Mouse (Mus musculus) embryonic facial prominence, embryonic 12.5 days (tissue): Measurements from ENCODE around the gene Gorasp1. TPM values are rescaled to one million over a fixed set of nuclear protein-coding genes. Genes with fewer than 3 reads are reported as not detected.
A peak's percentile ranks its signal among the peaks of the same experiment; 100 is the strongest.

Experiments used
- ATAC-seq: fragments of 200-750 bp; cut with Nextera tagmentation; 2 replicates; pipeline ENCODE4 v1.8.0; 2017; ENCODE audit not compliant: insufficient number of reproducible peaks, insufficient read depth, low FRiP score, low TSS enrichment
- H3K27ac ChIP-seq: fragments of 300-500 bp; sonication (generic); 2 replicates; pipeline ENCODE4 v1.5.1; 2016; ENCODE audit warnings: mild to moderate bottlenecking
- H3K27me3 ChIP-seq: fragments of 300-500 bp; sonication (generic); 2 replicates; pipeline ENCODE4 v1.6.1; 2016; ENCODE audit warnings: mild to moderate bottlenecking, moderate library complexity
- H3K36me3 ChIP-seq: fragments of 300-500 bp; sonication (generic); 2 replicates; pipeline ENCODE4 v1.6.1; 2016; ENCODE audit warnings: mild to moderate bottlenecking
- H3K4me1 ChIP-seq: fragments of 300-500 bp; sonication (generic); 2 replicates; pipeline ENCODE4 v1.6.1; 2016
- H3K4me2 ChIP-seq: fragments of 300-500 bp; sonication (generic); replicated peaks from 2 replicates; pipeline ENCODE4 v1.6.1; 2016; ENCODE audit warnings: mild to moderate bottlenecking, moderate library complexity
- H3K4me3 ChIP-seq: fragments of 300-500 bp; sonication (generic); 2 replicates; pipeline ENCODE4 v1.5.1; 2016; ENCODE audit warnings: mild to moderate bottlenecking
- H3K9ac ChIP-seq: fragments of 300-500 bp; sonication (generic); 2 replicates; pipeline ENCODE4 v1.6.1; 2016; ENCODE audit warnings: mild to moderate bottlenecking, moderate library complexity
- H3K9me3 ChIP-seq: fragments of 300-500 bp; sonication (generic); 2 replicates; pipeline ENCODE4 v1.6.1; 2016; ENCODE audit warnings: mild to moderate bottlenecking, moderate library complexity
- WGBS: fragments of 180-500 bp; shearing (Covaris S2); methylation state at CpG from one replicate; pipeline ENCODE4 v1.1.7; 2016; 5-methylcytosine and 5-hydroxymethylcytosine counted together
- polyA plus RNA-seq: library from polyadenylated mRNA; unstranded; fragments of >200 nt; fragmentation: Nextera tagmentation; extraction: Ambion mirVana; gene quantifications from 2 replicates; pipeline ENCODE4 v1.2.1, GENCODE M21; 2016

Gorasp1 gene
- 27.0 and 28.8 TPM in 2 replicates for polyA plus RNA-seq

GRCm38 (mm10) chr9:119937005-119937773, at the start of gene Gorasp1, which contains the start of gene Ttc21a:
Gene Gorasp1 (minus strand): TSS chr9:119937565.
Gene Ttc21a (plus strand): TSS chr9:119937606.
- Histone ChIP-seq H3K4me2 (peak within 1 kb of the TSS; percentile 70), H3K9me3 (no peaks in the 10 kb centered on the region), H3K4me3 (peak within 1 kb of the TSS; percentile 85), H3K27ac (peak within 1 kb of the TSS; percentile 73), H3K36me3 (peaks cover 7% of the 10 kb centered on the region; the same call in 1 of the 2 replicates), H3K27me3 (no peaks in the 10 kb centered on the region), H3K4me1 (peaks cover 22% of the 10 kb centered on the region), H3K9ac (peak within 1 kb of the TSS; percentile 88)
- 1% methylated on average over 39 of the region's 40 CpGs for WGBS
- ATAC-seq: peak; percentile 87

DNA sequence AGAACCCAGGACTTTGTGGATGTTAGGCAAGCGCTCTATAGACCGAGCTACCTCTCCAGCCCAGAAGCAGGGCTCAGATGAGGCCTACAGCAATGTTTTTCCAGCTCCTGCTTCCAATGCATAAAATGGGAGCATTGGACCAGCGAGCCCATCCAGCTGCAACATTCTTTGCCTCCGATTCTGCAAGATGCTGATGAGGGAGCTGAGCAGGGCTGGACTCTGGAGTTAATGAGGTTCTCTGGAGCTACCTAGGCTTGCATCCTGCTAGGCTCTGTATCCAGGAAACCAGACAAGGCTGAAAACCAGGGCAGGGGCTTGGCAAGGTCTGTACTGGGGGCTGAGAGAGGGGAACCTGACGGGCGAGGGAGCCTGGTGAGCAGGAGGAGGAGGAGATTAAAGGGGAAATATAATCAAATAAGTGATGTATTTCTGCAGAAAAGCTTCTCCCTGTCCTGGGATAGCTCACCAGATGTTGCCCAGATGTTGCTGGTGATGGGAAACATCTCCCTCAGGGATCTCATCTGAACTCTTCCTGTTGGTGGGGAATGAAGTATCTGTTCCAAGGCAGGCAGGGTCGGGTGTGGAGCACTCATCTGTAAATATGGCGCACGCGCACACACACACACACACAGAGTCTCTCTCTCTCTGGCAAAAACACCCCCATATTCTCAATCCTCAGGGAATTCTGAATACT, 48.7 kb upstream of the Gorasp1 start:
- no peak for ATAC-seq
- Histone ChIP-seq H3K4me2 (no peak overlapping the region), H3K4me1 (peaks cover 35% of the 10 kb centered on the region), H3K4me3 (no peak overlapping the region), H3K27me3 (no peaks in the 10 kb centered on the region), H3K36me3 (no peaks in the 10 kb centered on the region), H3K9me3 (no peaks in the 10 kb centered on the region), H3K9ac (no peak overlapping the region), H3K27ac (peak overlapping the region; percentile 70)
- WGBS: 61% methylated on average over 10 of the region's 10 CpGs

DNA sequence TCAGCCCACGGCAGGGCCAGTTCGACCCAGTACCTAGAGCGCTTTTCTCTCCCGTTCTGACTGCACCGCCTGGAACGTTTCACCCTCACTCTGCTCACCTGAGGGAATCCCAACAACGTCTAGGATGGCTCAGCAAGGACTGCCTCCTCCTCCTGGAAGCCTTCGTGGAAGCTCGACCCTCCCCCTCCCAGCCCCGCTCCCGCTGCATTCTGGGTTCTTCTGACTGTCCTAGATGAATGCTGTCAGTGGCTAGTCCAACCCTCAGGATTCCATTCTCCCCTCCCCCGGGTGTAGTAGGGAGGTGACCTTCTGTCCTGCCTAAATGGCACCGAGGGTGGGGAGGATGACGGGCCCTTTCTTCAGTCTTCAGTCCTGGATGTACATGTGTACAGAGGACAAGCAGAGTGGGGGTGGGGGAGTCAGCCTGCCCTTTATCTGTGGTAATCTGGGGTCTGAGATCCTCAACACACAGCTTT, 47.2 kb upstream of the Gorasp1 start, which contains the start of gene Csrnp1:
TSS of gene Csrnp1 (minus strand) at position 123 of the 476 bp plus-strand sequence.
- Histone ChIP-seq H3K4me2 (peak within 1 kb of the TSS; percentile 98), H3K27me3 (no peaks in the 10 kb centered on the region), H3K9ac (peak within 1 kb of the TSS; percentile 69), H3K27ac (peak within 1 kb of the TSS; percentile 70), H3K4me3 (peak within 1 kb of the TSS; percentile 66), H3K4me1 (peaks cover 48% of the 10 kb centered on the region), H3K36me3 (no peaks in the 10 kb centered on the region), H3K9me3 (no peaks in the 10 kb centered on the region)
- WGBS: 6% methylated on average over 14 of the region's 14 CpGs
- ATAC-seq: no peak

DNA sequence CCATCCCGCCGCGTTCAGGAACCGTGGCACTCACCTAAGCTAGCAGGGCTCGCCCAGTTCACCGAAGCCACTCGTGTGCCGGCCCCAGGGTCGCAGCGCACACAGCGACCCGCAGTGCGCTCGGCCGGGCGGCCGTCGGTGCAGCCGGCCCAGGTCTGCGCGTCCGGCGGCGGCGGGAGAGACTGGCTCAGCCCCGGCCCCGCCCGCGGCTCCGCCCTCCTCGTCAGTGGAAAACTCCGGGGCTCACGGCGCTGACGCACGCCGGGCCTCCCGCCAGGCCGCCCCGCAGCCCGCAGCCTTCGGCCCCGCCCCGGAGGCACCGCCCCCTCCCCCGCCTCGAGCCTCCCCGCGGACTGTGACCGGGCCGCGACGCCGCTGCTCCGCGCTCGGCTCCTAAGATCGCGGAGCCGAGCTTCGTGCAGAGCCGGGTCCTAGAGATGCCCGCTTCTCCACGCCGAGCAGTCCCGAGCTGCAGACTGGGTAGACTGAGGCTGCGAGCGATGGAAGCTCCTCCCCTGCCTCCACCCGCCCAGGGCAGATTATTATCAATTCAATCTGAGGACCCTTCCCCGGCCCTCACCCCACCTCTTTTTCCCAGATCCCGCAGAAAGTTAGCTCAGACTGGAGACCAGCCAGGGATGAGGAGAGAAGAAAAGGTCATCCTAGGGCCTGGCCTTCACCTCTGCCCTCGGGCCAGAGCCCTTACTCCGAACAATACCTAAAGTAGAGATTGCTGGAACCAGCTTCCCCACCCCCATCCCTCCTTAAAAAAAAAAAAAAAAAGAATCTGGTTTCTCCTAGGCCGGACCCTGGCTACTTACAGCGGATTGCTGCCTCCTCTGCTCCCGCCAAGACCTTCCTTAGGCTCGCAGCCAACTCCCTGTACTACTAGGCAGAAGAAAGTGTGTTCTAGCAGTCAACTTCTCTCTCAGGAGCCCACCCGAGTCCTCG, 46.5 kb upstream of the Gorasp1 start:
- Histone ChIP-seq H3K4me2 (peak overlapping the region; percentile 98), H3K36me3 (no peaks in the 10 kb centered on the region), H3K27ac (peak overlapping the region; percentile 70), H3K27me3 (no peaks in the 10 kb centered on the region), H3K9me3 (no peaks in the 10 kb centered on the region), H3K4me1 (peaks cover 54% of the 10 kb centered on the region), H3K4me3 (peak overlapping the region; percentile 66), H3K9ac (peak overlapping the region; percentile 69)
- under 1% methylated on average over 66 of the region's 79 CpGs for WGBS
- ATAC-seq: peak; percentile 62

DNA sequence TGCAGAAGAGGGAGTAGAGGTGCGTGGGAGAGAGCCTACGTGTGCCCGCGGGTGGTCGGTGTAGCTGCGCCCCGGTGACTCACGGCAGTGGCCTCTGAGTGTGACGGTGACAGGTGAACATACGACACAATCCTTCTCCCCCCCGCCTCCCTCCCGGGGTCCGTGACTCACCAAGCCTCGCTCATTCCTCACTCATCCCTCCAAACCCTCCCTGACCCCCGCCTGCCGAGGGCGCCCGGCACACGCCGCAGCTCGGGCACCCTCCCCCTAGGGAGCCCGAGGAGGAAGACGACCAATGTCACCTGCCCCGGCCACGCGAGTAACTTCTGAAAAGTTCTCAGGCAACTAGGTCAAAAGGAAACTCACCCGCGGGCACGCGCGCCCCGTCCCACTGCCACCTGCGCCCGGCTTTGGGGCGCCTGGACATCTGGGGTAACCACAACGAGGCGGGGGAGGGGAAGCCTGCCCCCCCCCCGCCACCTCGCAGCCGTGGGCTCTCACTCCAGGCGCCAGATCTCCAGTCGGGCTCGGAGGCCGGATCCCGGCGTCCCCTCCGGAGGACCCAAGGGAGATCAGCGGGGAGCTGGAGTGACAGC, 45.7 kb upstream of the Gorasp1 start:
- Histone ChIP-seq H3K27ac (0 out of 2 replicates have a peak overlapping the region, but pooled peaks have one; percentile 92), H3K4me2 (peak overlapping the region; percentile 98)

DNA sequence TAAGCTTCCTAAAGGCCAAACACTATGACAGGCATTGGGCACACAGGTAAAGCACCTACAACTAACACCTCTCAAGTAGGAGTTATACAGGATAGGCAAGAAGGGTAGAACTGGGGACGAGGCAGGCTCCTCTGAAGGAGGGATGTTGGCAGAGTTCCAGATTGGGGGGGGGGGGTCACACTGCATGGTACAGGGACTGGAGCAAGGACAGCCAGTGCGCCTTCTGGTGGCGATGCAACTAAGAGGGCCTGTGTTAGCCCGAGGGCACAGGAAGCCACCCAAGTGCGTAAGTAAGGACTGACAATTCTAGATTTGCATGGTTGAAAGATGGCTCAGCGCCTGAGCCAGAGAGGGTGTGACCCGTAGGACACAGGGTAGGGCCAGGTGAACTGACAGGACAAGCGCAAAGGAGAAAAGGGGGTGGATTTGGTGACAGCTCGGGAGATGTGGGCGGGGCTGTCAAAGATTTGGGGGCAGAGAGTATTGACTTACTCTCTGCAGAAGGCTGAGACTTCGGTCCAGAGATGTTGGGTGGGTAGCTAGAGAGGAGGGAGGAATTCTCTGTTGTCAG, 45.0 kb upstream of the Gorasp1 start:
- no peaks in the 10 kb centered on the region for H3K9me3 ChIP-seq
- 3% methylated on average over 11 of the region's 11 CpGs for WGBS
- no peaks in the 10 kb centered on the region for H3K36me3 ChIP-seq
- peak overlapping the region; percentile 98 for H3K4me2 ChIP-seq
- no peaks in the 10 kb centered on the region for H3K27me3 ChIP-seq
- peak; percentile 47 for ATAC-seq
- H3K4me1 ChIP-seq: peaks cover 69% of the 10 kb centered on the region
- H3K27ac ChIP-seq: peak overlapping the region; percentile 92
- H3K4me3 ChIP-seq: peak overlapping the region; percentile 66
- peak overlapping the region; percentile 69; the same call in 1 of the 2 replicates for H3K9ac ChIP-seq

More for the DNA sequence above, 45.7 kb upstream of the Gorasp1 start:
- no peaks in the 10 kb centered on the region for H3K9me3 ChIP-seq
- H3K4me3 ChIP-seq: peak overlapping the region; percentile 66
- WGBS: under 1% methylated on average over 48 of the region's 48 CpGs
- no peak for ATAC-seq
- peak overlapping the region; percentile 69 for H3K9ac ChIP-seq
- H3K36me3 ChIP-seq: no peaks in the 10 kb centered on the region
- no peaks in the 10 kb centered on the region for H3K27me3 ChIP-seq
- H3K4me1 ChIP-seq: peaks cover 62% of the 10 kb centered on the region

GRCm38 (mm10) chr9:119981183-119982179, 44.1 kb upstream of the Gorasp1 start:
- Histone ChIP-seq H3K36me3 (no peaks in the 10 kb centered on the region), H3K9ac (peak overlapping the region; percentile 29; the same call in 1 of the 2 replicates), H3K4me3 (peak overlapping the region; percentile 66), H3K4me1 (peaks cover 77% of the 10 kb centered on the region), H3K27me3 (no peaks in the 10 kb centered on the region), H3K27ac (peak overlapping the region; percentile 92), H3K4me2 (peak overlapping the region; percentile 98), H3K9me3 (no peaks in the 10 kb centered on the region)
- WGBS: under 1% methylated on average over 16 of the region's 16 CpGs
- ATAC-seq: peak; percentile 44; the same call in 1 of the 2 replicates

DNA sequence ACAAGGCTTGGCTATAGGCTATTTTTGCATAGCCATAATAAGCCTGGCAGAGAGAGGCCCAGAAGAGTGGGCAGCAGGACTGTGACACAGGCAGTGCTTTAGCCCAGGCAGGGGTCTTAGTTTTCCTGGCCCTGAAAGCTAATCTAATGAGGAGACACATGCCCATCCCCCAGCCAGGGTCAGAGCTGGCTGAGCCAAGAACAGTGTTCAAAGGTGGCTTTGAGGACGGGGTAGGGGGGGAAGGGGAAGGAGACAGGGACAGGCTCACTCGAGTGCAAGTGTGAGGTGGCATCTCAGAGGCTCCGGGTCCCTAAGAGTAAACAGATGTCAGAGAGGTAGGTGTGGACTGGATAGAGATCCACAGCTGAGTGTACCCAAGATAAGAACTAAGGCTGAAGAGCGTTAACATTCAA, 43.4 kb upstream of the Gorasp1 start:
- H3K4me1 ChIP-seq: peaks cover 73% of the 10 kb centered on the region
- no peaks in the 10 kb centered on the region for H3K36me3 ChIP-seq
- WGBS: 5% methylated on average over 4 of the region's 4 CpGs
- H3K27me3 ChIP-seq: no peaks in the 10 kb centered on the region
- no peaks in the 10 kb centered on the region for H3K9me3 ChIP-seq
- peak overlapping the region; percentile 66 for H3K4me3 ChIP-seq
- H3K4me2 ChIP-seq: peak overlapping the region; percentile 98
- ATAC-seq: no peak
- H3K9ac ChIP-seq: 0 out of 2 replicates have a peak overlapping the region, but pooled peaks have one; percentile 11
- peak overlapping the region; percentile 92 for H3K27ac ChIP-seq

GRCm38 (mm10) chr9:119979749-119980148, 42.4 kb upstream of the Gorasp1 start:
- Histone ChIP-seq H3K4me1 (peaks cover 72% of the 10 kb centered on the region), H3K4me2 (no peak overlapping the region), H3K27me3 (no peaks in the 10 kb centered on the region), H3K36me3 (no peaks in the 10 kb centered on the region), H3K9ac (0 out of 2 replicates have a peak overlapping the region, but pooled peaks have one; percentile 16), H3K4me3 (no peak overlapping the region), H3K9me3 (no peaks in the 10 kb centered on the region), H3K27ac (no peak overlapping the region)
- WGBS: 63% methylated on average over 2 of the region's 2 CpGs
- ATAC-seq: no peak
